Mouse (Mus musculus): ENCODE measurements around the gene Pld6. TPM values are rescaled to one million over a fixed set of nuclear protein-coding genes. Genes with fewer than 3 reads are reported as not detected.
A peak's percentile ranks its signal among the peaks of the same experiment; 100 is the strongest.

The Pld6 gene
- polyA plus RNA-seq, 1 experiment from 2014 or later = 3.5 TPM

DNA sequence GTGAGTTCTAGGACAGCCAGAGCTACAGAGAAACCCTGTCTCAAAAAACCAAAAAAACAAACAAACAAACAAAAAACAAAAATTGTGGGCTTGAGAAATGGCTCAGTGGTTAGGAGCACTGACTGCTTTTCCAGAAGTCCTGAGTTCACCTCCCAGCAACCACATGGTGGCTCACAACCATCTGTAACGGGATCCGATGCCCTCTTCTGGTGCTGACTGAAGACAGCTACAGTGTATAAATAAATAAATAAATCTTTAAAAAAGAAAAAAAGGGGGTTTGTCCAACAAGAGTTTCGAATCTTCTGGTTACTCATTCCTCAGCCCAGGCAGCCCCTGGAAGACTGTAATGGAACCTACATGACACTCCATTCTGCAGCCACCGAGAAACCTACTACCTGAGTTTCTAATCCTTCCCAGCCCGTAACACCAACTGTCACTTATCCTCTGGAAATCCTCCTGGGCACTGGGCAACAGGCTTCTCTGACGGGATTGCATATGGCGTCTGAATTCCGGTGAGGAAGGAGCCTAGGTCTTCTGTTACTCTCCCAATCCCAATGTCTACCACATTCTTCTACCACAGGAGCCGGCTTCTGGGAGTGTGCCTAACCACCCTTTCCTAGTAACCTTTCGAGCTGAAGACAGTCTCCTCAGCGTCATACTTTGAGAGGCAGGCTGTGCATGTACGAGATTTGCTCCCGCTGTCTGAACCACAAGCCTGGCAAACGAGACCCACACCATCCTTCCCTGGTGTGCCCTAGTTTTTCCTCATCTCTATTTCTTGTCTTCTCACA is 20.9 kb upstream of the Pld6 start:
- Histone ChIP-seq H3K4me3 (replicated peaks) (peak overlapping the region; percentile 70), H3K27ac (0 out of 2 replicates have a peak overlapping the region, but pooled peaks have one; percentile 96), H3K9ac (peak overlapping the region; percentile 94; the same call in 1 of the 2 replicates), H3K9me3 (no peaks in the 10 kb centered on the region), H3K27me3 (replicated peaks) (no peaks in the 10 kb centered on the region), H3K4me2 (replicated peaks) (peak overlapping the region; percentile 67), H3K4me1 (replicated peaks) (peaks cover 11% of the 10 kb centered on the region), H3K36me3 (peaks cover 14% of the 10 kb centered on the region)
- 65% methylated on average over 14 of the region's 14 CpGs for WGBS
- ATAC-seq = no peak

DNA sequence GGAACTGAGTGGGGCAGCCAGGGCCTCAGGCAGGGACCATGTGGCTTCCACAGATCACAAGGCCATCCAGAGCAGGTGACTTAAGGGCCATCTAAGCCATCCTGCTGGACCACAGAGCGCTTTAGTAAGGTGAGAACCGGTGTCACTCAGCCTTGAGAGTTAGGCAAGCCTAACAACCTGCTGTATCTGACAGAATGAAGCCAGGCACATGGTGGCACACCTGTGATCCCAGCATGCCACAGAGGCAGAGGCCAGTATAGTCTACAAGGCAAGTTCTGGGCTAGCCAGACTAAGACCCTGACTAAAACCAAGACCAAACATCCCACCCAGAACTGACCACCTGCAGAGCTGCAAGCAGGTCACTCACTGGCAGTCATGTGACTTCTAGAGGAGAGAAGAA is 18.2 kb upstream of the Pld6 start:
- Histone ChIP-seq H3K27me3 (replicated peaks) (no peaks in the 10 kb centered on the region), H3K9ac (no peak overlapping the region), H3K9me3 (no peaks in the 10 kb centered on the region), H3K4me1 (replicated peaks) (peaks cover 9% of the 10 kb centered on the region), H3K4me2 (replicated peaks) (no peak overlapping the region), H3K36me3 (peaks cover 36% of the 10 kb centered on the region), H3K4me3 (replicated peaks) (no peak overlapping the region), H3K27ac (no peak overlapping the region)
- ATAC-seq = no peak
- 95% methylated on average over 2 of the region's 2 CpGs for WGBS

DNA sequence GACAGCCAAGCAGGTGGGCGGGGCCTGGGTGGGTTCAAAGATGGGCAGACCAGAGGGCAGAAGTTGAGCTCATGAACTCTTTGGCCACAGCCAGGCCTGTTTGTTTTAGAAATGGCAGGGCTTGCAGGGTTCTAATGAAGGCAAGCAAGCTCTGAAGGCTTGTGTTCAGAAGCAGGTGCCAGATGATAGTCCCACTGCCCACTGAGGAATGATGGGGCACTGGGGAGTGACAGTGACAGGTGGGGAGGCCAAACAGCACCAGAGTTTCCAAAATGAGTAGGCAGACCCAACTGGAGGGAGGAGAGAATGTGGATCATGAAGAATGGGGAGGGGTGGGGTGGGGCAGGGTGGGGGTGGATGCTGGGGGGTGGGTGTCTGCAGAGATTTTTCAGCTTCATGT is 17.8 kb upstream of the Pld6 start:
- H3K4me1 ChIP-seq (replicated peaks) = peaks cover 9% of the 10 kb centered on the region
- 100% methylated on average over 1 of the region's 1 CpGs for WGBS
- H3K9me3 ChIP-seq = no peaks in the 10 kb centered on the region
- H3K9ac ChIP-seq = no peak overlapping the region
- H3K36me3 ChIP-seq = peaks cover 37% of the 10 kb centered on the region
- no peak overlapping the region for H3K4me3 ChIP-seq (replicated peaks)
- no peak overlapping the region for H3K4me2 ChIP-seq (replicated peaks)
- ATAC-seq = no peak
- H3K27ac ChIP-seq = no peak overlapping the region
- H3K27me3 ChIP-seq (replicated peaks) = no peaks in the 10 kb centered on the region

DNA sequence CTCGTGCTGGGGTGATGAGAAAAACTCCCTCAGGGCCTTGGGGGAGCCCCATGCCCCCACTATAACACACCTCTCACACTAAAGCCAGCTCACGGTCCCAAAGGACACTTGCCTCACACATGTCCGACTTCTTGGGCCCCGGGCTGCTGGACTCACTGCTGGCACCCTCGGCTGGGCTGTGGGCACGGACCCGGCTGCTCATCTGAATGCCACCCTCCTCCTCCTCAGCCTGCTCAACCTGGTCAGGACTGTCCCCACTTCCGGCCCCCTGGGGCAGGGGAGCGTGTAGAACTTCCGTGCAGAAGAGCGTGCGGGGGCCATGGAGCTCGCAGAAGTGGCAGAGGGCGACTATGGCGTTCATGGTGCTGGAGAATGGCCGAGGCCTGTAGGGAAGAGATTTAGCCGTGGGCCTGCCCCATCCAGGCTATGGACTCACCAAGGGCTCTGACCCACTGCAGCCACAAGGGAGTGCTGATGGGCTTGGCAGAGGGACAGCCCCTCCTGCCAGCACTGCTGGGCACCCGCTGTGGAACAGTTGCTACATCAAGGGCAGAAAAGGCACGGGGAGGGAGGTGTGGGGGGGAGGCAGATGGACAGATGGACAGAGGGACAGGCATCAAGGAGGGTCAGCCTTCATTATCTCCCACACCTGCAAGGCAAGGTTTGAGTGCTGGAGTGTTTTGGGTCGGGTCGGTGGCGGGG is 17.1 kb upstream of the Pld6 start:
- no peak overlapping the region for H3K4me2 ChIP-seq (replicated peaks)
- no peak overlapping the region for H3K4me3 ChIP-seq (replicated peaks)
- no peak overlapping the region for H3K9ac ChIP-seq
- H3K9me3 ChIP-seq = no peaks in the 10 kb centered on the region
- no peaks in the 10 kb centered on the region for H3K27me3 ChIP-seq (replicated peaks)
- ATAC-seq = no peak
- WGBS = 92% methylated on average over 22 of the region's 22 CpGs
- H3K27ac ChIP-seq = no peak overlapping the region
- peaks cover 38% of the 10 kb centered on the region for H3K36me3 ChIP-seq
- peaks cover 9% of the 10 kb centered on the region for H3K4me1 ChIP-seq (replicated peaks)

DNA sequence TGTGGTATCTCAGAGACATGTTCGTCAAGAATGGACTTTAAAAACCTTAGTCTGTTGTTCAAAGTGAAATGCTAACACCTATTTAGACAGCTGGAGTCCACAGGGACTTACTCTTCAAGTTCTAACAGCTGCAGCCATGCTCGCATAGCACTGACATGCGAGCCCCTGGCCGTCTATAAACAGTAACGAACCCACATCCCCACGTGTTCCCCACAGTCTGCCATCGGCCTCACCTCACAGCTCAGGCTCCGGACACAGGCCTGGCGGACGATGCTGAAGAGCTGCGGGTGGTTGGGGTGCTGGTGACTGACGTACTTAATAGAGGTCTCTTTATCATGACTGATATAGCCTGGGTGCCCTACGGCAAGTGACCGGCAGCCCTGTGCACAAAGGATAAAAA is 16.1 kb upstream of the Pld6 start:
- peaks cover 2% of the 10 kb centered on the region for H3K4me1 ChIP-seq (replicated peaks)
- H3K9ac ChIP-seq = no peak overlapping the region
- WGBS = 91% methylated on average over 14 of the region's 14 CpGs
- H3K27me3 ChIP-seq (replicated peaks) = no peaks in the 10 kb centered on the region
- no peak overlapping the region for H3K4me3 ChIP-seq (replicated peaks)
- H3K9me3 ChIP-seq = no peaks in the 10 kb centered on the region
- H3K4me2 ChIP-seq (replicated peaks) = no peak overlapping the region
- peaks cover 49% of the 10 kb centered on the region for H3K36me3 ChIP-seq
- ATAC-seq = no peak
- no peak overlapping the region for H3K27ac ChIP-seq

DNA sequence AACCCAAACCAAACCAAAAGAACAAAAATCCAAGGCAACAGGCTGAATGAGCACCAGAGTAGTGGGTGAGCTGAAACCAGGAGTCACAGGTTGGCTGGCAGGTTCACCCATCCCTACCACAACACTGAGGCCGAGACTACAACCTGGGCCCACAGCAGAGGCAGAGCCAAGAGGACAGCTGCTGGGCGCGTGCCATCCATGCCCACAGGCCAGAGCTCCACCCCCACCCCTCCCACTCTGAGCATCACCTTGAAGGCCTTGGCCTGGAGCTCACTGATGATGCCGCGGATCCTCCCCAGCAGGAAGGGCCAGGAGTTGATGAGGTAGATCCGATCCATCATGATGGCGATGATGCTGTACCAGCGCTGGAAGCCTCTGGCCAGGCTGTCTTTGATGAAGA is 14.4 kb upstream of the Pld6 start:
- Histone ChIP-seq H3K4me1 (replicated peaks) (no peaks in the 10 kb centered on the region), H3K9me3 (no peaks in the 10 kb centered on the region), H3K27me3 (replicated peaks) (no peaks in the 10 kb centered on the region), H3K27ac (no peak overlapping the region), H3K4me2 (replicated peaks) (no peak overlapping the region), H3K9ac (no peak overlapping the region), H3K36me3 (peaks cover 52% of the 10 kb centered on the region), H3K4me3 (replicated peaks) (no peak overlapping the region)
- no peak for ATAC-seq
- WGBS = 96% methylated on average over 8 of the region's 8 CpGs

DNA sequence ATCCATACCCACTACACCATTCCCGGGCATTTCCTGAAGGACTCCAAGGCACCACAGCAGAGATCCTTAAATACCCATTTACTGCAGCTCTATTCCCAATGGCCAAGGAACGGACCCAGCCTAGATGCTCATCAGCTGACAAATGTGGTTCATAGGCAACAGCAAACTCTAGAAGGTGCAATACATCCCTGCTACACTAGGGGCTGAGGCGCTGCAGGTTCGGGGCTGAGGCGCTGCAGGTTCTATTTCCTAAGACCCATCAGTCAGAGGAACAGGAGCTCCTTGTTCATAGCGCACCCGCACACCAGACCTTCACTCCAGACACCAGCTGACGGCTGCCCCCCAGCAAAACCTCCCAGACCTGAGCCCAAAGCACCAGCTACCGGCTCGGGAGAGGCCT is 13.0 kb upstream of the Pld6 start:
- 95% methylated on average over 10 of the region's 10 CpGs for WGBS
- Histone ChIP-seq H3K9ac (no peak overlapping the region), H3K9me3 (no peaks in the 10 kb centered on the region), H3K4me3 (replicated peaks) (no peak overlapping the region), H3K27me3 (replicated peaks) (no peaks in the 10 kb centered on the region), H3K27ac (no peak overlapping the region), H3K4me1 (replicated peaks) (no peaks in the 10 kb centered on the region), H3K4me2 (replicated peaks) (no peak overlapping the region), H3K36me3 (peaks cover 48% of the 10 kb centered on the region)
- no peak for ATAC-seq

DNA sequence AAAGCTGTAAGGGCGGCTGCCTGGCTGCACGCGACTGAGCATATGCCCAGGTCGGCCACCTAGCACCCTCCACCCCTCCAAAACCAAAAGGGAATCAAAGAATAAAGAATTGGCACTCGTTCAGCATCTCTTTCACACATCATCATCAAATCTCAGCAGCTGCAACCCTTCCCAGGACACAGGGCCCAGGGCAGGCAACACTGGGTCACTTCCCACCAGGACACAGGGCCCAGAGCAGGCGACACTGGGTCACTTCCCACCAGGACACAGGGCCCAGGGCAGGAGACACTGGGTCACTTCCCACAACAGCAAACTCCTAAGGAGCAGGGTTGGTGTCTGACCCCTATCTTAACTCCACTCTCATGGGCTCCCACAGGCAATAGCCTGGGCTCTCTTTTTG is 5.9 kb upstream of the Pld6 start:
- Histone ChIP-seq H3K9me3 (no peaks in the 10 kb centered on the region), H3K36me3 (peaks cover 42% of the 10 kb centered on the region), H3K27ac (no peak overlapping the region), H3K4me1 (replicated peaks) (0 out of 2 replicates have a peak, but pooled peaks cover 3% of the 10 kb centered on the region), H3K4me2 (replicated peaks) (no peak overlapping the region), H3K27me3 (replicated peaks) (no peaks in the 10 kb centered on the region), H3K9ac (no peak overlapping the region), H3K4me3 (replicated peaks) (no peak overlapping the region)
- no peak for ATAC-seq
- WGBS = 91% methylated on average over 6 of the region's 6 CpGs

DNA sequence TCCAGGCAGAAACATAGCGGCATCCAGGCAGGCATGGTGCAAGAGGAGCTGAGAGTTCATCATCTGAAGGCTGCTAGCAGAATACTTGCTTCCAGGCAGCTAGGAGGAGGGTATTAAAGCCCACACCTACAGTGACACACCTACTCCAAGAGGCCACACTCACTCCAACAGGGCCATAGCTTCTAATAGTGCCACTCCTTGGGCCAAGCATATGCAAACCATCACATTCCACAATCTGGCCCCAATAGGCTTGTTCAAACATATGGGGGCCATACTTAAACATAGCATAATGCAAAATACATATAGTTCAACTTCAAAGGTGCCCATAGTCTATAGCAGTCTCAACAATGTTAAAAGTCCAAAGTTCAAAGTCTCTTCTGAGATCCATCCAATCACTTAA is 1.9 kb upstream of the Pld6 start:
- Histone ChIP-seq H3K4me1 (replicated peaks) (peaks cover 14% of the 10 kb centered on the region), H3K4me3 (replicated peaks) (no peak overlapping the region), H3K27me3 (replicated peaks) (no peaks in the 10 kb centered on the region), H3K9ac (no peak overlapping the region), H3K27ac (no peak overlapping the region), H3K4me2 (replicated peaks) (no peak overlapping the region), H3K9me3 (no peaks in the 10 kb centered on the region), H3K36me3 (peaks cover 27% of the 10 kb centered on the region)
- 69% methylated on average over 1 of the region's 1 CpGs for WGBS
- ATAC-seq = peak; percentile 54; the same call in 1 of the 2 replicates

DNA sequence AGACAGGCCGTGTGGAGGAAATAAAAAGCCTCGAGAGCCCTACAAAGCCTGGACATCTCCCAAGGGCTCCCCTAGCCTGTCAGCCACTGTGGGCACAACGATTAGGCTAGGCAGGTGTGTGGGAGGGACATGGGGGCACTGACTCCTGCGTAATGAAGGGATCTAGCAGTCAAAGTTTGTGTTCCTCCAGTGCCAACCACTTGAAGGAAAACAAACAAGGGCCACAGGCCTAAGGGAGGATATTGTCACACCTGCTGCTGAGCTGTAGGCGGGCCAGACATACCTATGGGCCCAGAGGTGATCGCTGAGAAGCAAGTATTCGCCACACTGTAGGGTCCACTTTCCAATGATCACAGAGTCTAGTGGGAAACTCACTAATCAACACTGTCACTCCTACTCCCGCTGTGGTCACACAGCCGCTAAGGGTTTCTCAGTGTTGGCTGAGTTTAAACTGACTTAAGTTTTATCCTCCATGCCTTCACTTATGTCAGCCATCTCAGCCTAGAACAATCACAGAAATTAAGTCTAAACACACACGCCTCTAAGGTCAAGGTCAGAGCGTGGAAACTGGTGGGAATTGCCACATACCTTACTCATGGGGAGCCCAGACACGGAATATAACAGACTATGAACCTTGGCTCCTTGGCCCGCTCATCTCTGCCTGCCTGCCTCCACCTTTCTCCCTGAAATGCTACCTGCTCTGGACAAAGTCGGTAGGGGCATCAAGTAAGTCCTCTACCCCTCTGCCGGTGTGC is 824 bp downstream of the Pld6 start:
- peak overlapping the region; percentile 99 for H3K4me2 ChIP-seq (replicated peaks)
- WGBS = 44% methylated on average over 15 of the region's 15 CpGs
- no peaks in the 10 kb centered on the region for H3K27me3 ChIP-seq (replicated peaks)
- H3K9ac ChIP-seq = peak overlapping the region; percentile 55; the same call in 1 of the 2 replicates
- peak; percentile 32 for ATAC-seq
- peaks cover 14% of the 10 kb centered on the region for H3K4me1 ChIP-seq (replicated peaks)
- peak overlapping the region; percentile 48 for H3K4me3 ChIP-seq (replicated peaks)
- H3K27ac ChIP-seq = 0 out of 2 replicates have a peak overlapping the region, but pooled peaks have one; percentile 5
- no peaks in the 10 kb centered on the region for H3K9me3 ChIP-seq
- H3K36me3 ChIP-seq = peaks cover 5% of the 10 kb centered on the region; the same call in 1 of the 2 replicates

DNA sequence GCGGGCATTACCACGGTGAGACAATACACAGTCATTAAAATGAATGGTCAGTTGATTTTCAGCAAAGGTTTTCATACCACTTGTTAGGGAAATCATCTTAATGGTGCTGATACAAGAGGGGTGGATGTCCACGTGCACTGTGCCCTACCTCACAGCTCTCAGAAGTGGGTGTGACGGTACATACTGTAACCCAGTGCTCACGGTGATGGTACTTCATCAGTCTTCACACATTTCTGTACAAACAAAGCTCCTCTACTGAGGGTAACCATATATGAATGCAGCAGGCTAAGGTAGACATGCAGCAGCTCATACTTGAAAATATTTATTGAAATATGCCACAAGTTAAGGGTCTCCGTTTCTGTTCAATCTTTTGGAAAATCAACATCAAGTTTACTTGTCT is 3.9 kb downstream of the Pld6 start:
- Histone ChIP-seq H3K27ac (no peak overlapping the region), H3K9me3 (no peaks in the 10 kb centered on the region)
- ATAC-seq = no peak

DNA sequence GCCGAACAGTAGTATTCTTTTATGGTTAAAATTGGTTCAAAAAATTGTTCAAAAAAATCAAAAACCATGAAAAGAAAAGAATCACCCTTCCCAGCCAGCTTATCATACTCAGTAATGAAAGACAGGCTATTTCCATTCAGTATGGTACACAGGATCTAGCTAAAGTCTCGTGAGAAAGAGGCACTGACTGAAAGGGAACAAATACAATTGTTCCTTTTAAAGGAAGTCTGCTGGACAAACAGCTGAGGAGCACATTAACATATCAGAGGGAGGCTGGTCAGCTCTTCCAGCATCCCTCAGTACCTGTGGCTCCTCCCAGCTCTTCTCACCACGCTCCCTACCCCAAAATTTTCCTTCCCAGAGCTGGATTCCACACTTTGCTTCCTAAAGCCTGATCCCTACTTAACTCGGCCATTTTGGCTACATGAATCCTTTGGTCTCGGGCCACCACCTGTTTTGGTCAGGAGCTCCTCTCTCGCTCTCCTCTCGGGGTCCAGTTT is 5.3 kb downstream of the Pld6 start:
- Histone ChIP-seq H3K27me3 (replicated peaks) (no peaks in the 10 kb centered on the region), H3K9me3 (no peaks in the 10 kb centered on the region), H3K27ac (no peak overlapping the region), H3K4me1 (replicated peaks) (peaks cover 5% of the 10 kb centered on the region), H3K4me2 (replicated peaks) (no peak overlapping the region), H3K36me3 (0 out of 2 replicates have a peak, but pooled peaks cover 2% of the 10 kb centered on the region), H3K9ac (no peak overlapping the region), H3K4me3 (replicated peaks) (no peak overlapping the region)
- ATAC-seq = no peak
- 88% methylated on average over 7 of the region's 7 CpGs for WGBS

More for the DNA sequence above, 3.9 kb downstream of the Pld6 start:
- Histone ChIP-seq H3K36me3 (no peaks in the 10 kb centered on the region), H3K4me3 (replicated peaks) (no peak overlapping the region), H3K4me2 (replicated peaks) (no peak overlapping the region), H3K27me3 (replicated peaks) (no peaks in the 10 kb centered on the region), H3K9ac (no peak overlapping the region), H3K4me1 (replicated peaks) (peaks cover 11% of the 10 kb centered on the region)
- 77% methylated on average over 6 of the region's 6 CpGs for whole genome bisulfite sequencing

Data from intestine, embryonic 15.5 days (tissue).